ENCODE assay signal across 12 mouse cellular contexts in genomic region chr17:5980860-5981259, GRCm38 (mm10). TPM values are rescaled to one million over a fixed set of nuclear protein-coding genes. Genes with fewer than 3 reads are reported as not detected.
A peak's percentile ranks its signal among the peaks of the same experiment; 100 is the strongest.
DNase-seq lines count a peak whose midpoint lies in the region; ATAC-seq and TF ChIP-seq lines count a peak whose summit lies in the region.
"Had no signal": no experiment of that assay in that cellular context is flagged by ENCODE, and none has a peak within 500 bp of the region (broad histone marks: within the 10 kb centered on the region; RNA-seq: fewer than 3 reads in every experiment).

No protein-coding gene starts in this region.

- H3K36me3 ChIP-seq in midbrain, postnatal 0 days (ENCODE audit: insufficient read depth, low read length), result no peaks in the 10 kb centered on the region
- no peaks in the 10 kb centered on the region for H3K36me3 ChIP-seq in midbrain, embryonic 15.5 days (replicated peaks)
- no peaks in the 10 kb centered on the region for H3K36me3 ChIP-seq in embryonic facial prominence, embryonic 14.5 days (ENCODE audit: control insufficient read depth, insufficient read depth, low read length)
- H3K36me3 ChIP-seq: embryonic facial prominence, embryonic 13.5 days; lung, embryonic 15.5 days had no signal

- no peaks in the 10 kb centered on the region for H3K4me1 ChIP-seq in midbrain, postnatal 0 days (ENCODE audit: insufficient read depth, low read length)
- peaks cover 9% of the 10 kb centered on the region; the same call in 1 of the 2 replicates for H3K4me1 ChIP-seq in midbrain, embryonic 15.5 days
- H3K4me1 ChIP-seq in embryonic facial prominence, embryonic 14.5 days (ENCODE audit: control insufficient read depth, insufficient read depth, low read length), result peaks cover 25% of the 10 kb centered on the region

- no peaks in the 10 kb centered on the region for H3K9me3 ChIP-seq in midbrain, postnatal 0 days (ENCODE audit: low read length)
- H3K9me3 ChIP-seq in midbrain, embryonic 15.5 days, result no peaks in the 10 kb centered on the region
- no peaks in the 10 kb centered on the region for H3K9me3 ChIP-seq in embryonic facial prominence, embryonic 14.5 days (ENCODE audit: control insufficient read depth, low read length)
- H3K9me3 ChIP-seq: embryonic facial prominence, embryonic 13.5 days; lung, embryonic 15.5 days had no signal

- no peak overlapping the region for H3K9ac ChIP-seq in midbrain, postnatal 0 days (replicated peaks; ENCODE audit: low read length, poor library complexity, severe bottlenecking)
- no peak overlapping the region for H3K9ac ChIP-seq in midbrain, embryonic 15.5 days
- H3K9ac ChIP-seq in embryonic facial prominence, embryonic 14.5 days (ENCODE audit: low read depth, low read length), result no peak overlapping the region
- H3K9ac ChIP-seq: embryonic facial prominence, embryonic 13.5 days; lung, embryonic 15.5 days had no signal

- peak; percentile 56 for TF ChIP-seq CTCF in midbrain, postnatal 0 days (IDR thresholded peaks at IDR 0.05)

- H3K4me3 ChIP-seq in midbrain, postnatal 0 days (ENCODE audit: low read depth, low read length), result no peak overlapping the region
- no peak overlapping the region for H3K4me3 ChIP-seq in midbrain, embryonic 15.5 days
- H3K4me3 ChIP-seq in embryonic facial prominence, embryonic 14.5 days (ENCODE audit: low read depth, low read length), result no peak overlapping the region
- H3K4me3 ChIP-seq: embryonic facial prominence, embryonic 13.5 days; lung, embryonic 15.5 days had no signal

- no peaks in the 10 kb centered on the region for H3K27me3 ChIP-seq in midbrain, postnatal 0 days (ENCODE audit: insufficient read depth, low read length)
- no peaks in the 10 kb centered on the region for H3K27me3 ChIP-seq in midbrain, embryonic 15.5 days (replicated peaks)
- no peaks in the 10 kb centered on the region for H3K27me3 ChIP-seq in embryonic facial prominence, embryonic 14.5 days (replicated peaks; ENCODE audit: control insufficient read depth, insufficient read depth, low read length)
- H3K27me3 ChIP-seq: embryonic facial prominence, embryonic 13.5 days; lung, embryonic 15.5 days had no signal

- no peak for ATAC-seq in midbrain, postnatal 0 days (ENCODE audit: low FRiP score)
- no peak for ATAC-seq in midbrain, embryonic 15.5 days (replicated peaks)
- ATAC-seq in embryonic facial prominence, embryonic 14.5 days (ENCODE audit: low read depth), result no peak

- no peak overlapping the region for H3K4me2 ChIP-seq in midbrain, postnatal 0 days (ENCODE audit: low read depth, low read length, poor library complexity, severe bottlenecking)
- H3K4me2 ChIP-seq in midbrain, embryonic 15.5 days, result no peak overlapping the region
- no peak overlapping the region for H3K4me2 ChIP-seq in embryonic facial prominence, embryonic 14.5 days (ENCODE audit: low read depth, low read length)
- H3K4me2 ChIP-seq: embryonic facial prominence, embryonic 13.5 days; lung, embryonic 15.5 days had no signal

- DNase-seq in heart, postnatal 4 days, result peak; percentile 31
- DNase-seq in heart, postnatal 14 days, result no peak
- DNase-seq in midbrain, postnatal 0 days (ENCODE audit: low spot score), result no peak
- peak; percentile 45 for DNase-seq in embryonic facial prominence, embryonic 14.5 days (ENCODE audit: low spot score)
- DNase-seq in thymus, postnatal 36 days, result peak; percentile 37 to 44
- DNase-seq in layer of hippocampus, postnatal 10 days (ENCODE audit: low spot score in 2 of 2), result no peak
- no peak for DNase-seq in right cerebral cortex, adult 2 months (ENCODE audit: low spot score in 2 of 2)
- DNase-seq: heart, postnatal 10 days; right cerebral cortex, postnatal 14 days had no signal

- WGBS in midbrain, postnatal 0 days, result 45% methylated on average over 6 of the region's 6 CpGs
- whole genome bisulfite sequencing in midbrain, embryonic 15.5 days, result 42% methylated on average over 6 of the region's 6 CpGs
- WGBS in embryonic facial prominence, embryonic 14.5 days, result 38% methylated on average over 6 of the region's 6 CpGs

- intact Hi-C loops in heart, postnatal 14 days (cut with DNase I), result no loop called here

- no peak overlapping the region for H3K27ac ChIP-seq in midbrain, postnatal 0 days (ENCODE audit: low read depth, low read length)
- H3K27ac ChIP-seq in midbrain, embryonic 15.5 days, result no peak overlapping the region
- H3K27ac ChIP-seq in embryonic facial prominence, embryonic 14.5 days (replicated peaks; ENCODE audit: low read depth, low read length), result no peak overlapping the region
- H3K27ac ChIP-seq: embryonic facial prominence, embryonic 13.5 days; lung, embryonic 15.5 days had no signal

RNA-seq across cellular contexts. Expression of gene Synj2, which starts 39.8 kb away (rescaled TPM):
- 10 to 100 TPM; 26.5 to 28.6 TPM for total RNA-seq in heart, postnatal 4 days (2021)
- 10 to 100 TPM; 30.7 to 32.1 TPM for total RNA-seq in heart, postnatal 14 days (2021)
- total RNA-seq in midbrain, postnatal 0 days (2014; rRNA removed), result 3.1 and 4.0 TPM in 2 replicates
- 1.8 and 2.3 TPM in 2 replicates for polyA plus RNA-seq in midbrain, postnatal 0 days (2015; fragmentation: Nextera tagmentation; extraction: Ambion mirVana)
- 0.79 and 0.86 TPM in 2 replicates for polyA plus RNA-seq in midbrain, embryonic 15.5 days (2015; fragmentation: Nextera tagmentation; extraction: Ambion mirVana)
- polyA plus RNA-seq in embryonic facial prominence, embryonic 14.5 days (2014; fragmentation: Nextera tagmentation; extraction: Ambion mirVana), result 4.3 and 4.7 TPM in 2 replicates
- 10 to 100 TPM; 37.9 to 38.9 TPM for total RNA-seq in layer of hippocampus, postnatal 10 days (2021)

Comparison
In these comparisons a context has a peak if more than half of its experiments do, and no peak if none do; other contexts are left out.
1. DNase-seq: peak in heart, postnatal 4 days (single experiment), embryonic facial prominence, embryonic 14.5 days (single experiment) and thymus, postnatal 36 days (2 of 2); none in heart, postnatal 14 days (0 of 2), midbrain, postnatal 0 days (single experiment), layer of hippocampus, postnatal 10 days (0 of 2) and right cerebral cortex, adult 2 months (0 of 2).